Mouse (Mus musculus) left cerebral cortex, adult 18-20 months (tissue): ENCODE measurements at regions not wholly inside any gene's neighbourhood (a gene's known extent, or its start where the extent isn't known, plus 50 kb on each side); places are given as distances from the start of the nearest gene placed in this dataset.
A peak's percentile ranks its signal among the peaks of the same experiment; 100 is the strongest.

Experiments used
- DNase-seq, 2 experiments: peaks; one replicate each; pipeline ENCODE4 v3.0.0; 2021 to 2022; ENCODE audit warnings: low spot score in 2 of 2, mixed read lengths in 1 of 2

DNA sequence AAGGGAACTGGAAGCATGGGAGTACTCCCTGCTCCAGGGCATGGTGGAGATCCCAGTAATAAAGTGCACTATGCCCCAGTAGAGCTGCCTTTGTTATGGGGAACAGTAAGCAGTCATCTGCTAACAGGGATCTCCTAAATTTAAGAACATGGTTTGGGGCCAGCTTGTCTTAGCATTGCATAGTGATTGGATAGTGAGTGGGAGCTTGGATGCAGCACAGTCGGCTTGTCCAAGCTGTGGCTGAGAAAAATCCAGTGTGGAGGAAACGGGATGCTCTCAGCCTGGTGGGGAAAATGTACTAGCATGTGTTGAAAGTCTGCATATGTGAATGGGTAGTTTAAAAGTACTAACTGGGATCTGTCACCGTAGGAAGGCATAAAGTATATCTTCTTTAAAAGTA lies 326.6 kb upstream of the Apob start:
- DNase-seq = no peak

DNA sequence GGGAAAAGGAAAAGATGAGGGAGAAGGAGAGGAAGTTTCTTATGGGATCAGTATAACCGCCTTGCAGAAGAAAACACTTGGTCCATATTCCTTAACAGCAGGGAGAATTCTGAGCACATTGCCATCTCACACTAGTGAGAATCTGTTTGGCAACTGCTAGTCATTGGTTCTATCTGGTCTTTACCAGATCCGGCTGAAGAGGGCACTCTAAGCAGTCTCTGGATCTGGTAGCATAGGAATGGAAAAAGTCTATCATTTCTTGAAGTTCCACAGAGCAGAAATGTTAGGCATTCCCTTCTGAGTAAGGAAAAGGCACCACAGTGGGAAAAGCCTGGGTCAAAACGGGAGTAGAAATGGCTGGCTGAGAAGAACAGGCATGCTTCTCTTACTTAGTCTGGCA lies 315.4 kb upstream of the Apob start:
- no peak for DNase-seq

DNA sequence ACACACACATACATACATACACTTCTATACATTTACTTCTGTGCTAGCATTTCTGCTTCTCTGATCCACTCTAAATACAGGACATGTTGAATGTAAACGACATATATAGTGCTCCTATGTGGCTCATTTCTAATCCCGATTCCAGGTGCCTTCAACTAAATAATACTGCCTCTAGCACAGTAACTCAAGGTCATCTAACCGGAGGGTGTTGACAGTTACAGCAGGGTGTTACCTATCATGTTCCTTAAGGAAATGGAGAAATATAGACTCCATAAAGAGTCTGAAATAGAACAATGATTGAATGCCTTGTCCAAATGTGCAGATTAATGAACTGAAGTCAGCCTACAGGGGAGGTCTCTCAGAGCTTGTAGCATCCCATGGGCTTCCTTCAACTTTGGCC lies 307.3 kb upstream of the Apob start:
- no peak for DNase-seq

DNA sequence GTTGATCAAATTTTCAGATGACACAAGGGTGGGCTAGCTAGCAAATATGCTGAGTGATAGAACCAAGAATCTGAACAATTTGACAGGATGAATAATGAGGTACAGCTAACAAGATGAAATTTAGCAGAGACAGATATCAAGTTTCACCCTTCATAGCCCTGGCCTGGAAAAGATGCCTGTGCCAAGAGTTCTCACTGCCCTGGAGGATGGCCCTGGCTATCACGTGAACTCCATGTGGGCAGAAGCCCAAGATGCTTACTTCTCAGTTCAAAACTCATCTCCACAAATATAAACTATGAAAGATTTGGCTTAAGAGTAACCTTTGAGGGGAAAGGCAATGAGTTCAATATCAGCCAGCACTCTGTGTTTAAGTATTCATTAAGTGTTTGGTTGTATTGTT lies 306.9 kb upstream of the Apob start:
- DNase-seq = no peak

DNA sequence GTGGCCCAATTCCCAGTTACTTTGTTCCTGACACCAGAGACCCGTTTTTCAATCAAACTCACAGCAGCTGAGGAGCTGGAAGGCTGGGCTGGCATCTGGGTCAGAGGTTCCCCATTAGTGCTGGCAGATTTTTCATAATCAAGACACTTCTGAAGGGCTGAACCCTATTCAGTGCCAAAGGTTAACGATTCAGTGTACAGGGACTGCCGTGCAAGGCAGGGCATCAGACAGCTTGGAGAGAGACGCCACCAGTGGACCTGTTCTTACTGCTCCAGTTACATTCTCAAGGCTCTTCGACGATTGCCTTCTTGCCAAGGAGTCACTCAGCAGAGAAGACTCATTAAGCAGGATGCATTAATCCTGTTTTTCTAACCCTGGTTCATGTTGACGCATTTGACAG lies 285.5 kb upstream of the Apob start:
- DNase-seq = no peak

GRCm38 (mm10) chr12:7698324-7698944 lies 279.0 kb upstream of the Apob start:
- no peak for DNase-seq

GRCm38 (mm10) chr12:7709102-7709501 lies 268.3 kb upstream of the Apob start:
- DNase-seq = no peak

DNA sequence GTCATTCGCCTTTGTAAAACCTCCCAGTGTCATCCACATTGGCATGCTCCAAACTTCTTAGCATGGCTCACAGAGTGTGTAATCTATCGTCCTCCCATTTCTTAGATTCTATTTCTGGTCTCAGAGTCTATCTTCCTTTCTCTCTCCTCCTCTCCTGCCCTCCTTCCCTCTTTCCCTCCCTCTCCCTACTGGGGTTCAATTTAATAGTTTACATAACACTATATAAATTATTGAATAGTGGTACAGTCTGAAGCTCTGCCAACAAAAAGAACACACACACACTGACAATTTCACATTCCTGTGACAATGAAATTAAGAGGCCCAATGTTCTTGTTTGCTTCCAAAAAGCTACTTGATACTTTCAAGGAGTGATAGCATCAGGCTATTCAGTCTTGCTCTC lies 267.6 kb upstream of the Apob start:
- no peak for DNase-seq

GRCm38 (mm10) chr12:7715091-7715490 lies 262.4 kb upstream of the Apob start:
- no peak for DNase-seq

GRCm38 (mm10) chr12:7718556-7718955 lies 258.9 kb upstream of the Apob start:
- DNase-seq = no peak

- no peak for DNase-seq
Measured at GRCm38 (mm10) chr12:7719080-7719479, 258.4 kb upstream of the Apob start.

GRCm38 (mm10) chr12:7724992-7725391 lies 252.5 kb upstream of the Apob start:
- DNase-seq = no peak

DNA sequence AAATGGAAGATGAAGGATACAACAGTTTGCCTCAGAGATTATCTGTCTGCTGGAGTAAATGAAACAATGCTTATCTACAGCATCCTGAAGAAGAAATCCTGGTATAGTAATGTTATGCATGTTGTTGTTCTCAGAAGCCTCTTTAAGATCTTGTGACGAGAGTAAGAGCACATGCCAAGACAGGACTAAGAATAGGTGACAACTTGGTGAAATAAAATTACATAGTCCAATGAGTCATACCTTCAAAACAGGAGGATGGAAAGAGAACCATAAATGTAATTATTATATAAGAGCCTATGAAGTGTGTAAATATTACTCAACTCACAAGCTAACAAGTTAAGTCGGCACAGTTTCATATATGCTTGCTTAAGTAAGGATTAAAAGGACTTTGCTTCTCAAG lies 239.4 kb upstream of the Apob start:
- no peak for DNase-seq

- no peak for DNase-seq
Measured at GRCm38 (mm10) chr12:7738629-7739351, 238.7 kb upstream of the Apob start.

- DNase-seq = no peak
Measured at GRCm38 (mm10) chr12:7739352-7739994, 238.0 kb upstream of the Apob start.

DNA sequence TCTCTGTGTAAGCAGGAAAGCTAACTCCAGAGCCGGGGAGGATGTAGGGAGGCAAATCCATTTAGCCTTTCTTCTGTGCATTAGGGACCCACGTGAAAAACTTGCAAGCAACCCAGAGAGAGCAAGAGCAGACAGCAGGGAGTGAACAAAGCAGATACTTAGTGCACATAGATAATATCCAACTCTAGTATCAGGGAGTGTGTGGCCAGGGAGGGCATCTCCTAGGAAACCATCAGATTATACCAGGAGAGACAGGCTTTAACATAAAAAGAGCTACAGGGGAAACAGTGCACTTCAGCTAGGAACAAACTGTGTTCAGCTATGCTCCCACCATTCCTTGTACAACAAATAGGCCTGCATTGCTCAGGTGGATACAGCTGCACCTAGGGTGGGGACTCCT lies 230.7 kb upstream of the Apob start:
- DNase-seq = no peak

GRCm38 (mm10) chr12:7749319-7750238 lies 227.9 kb upstream of the Apob start:
- no peak for DNase-seq

DNA sequence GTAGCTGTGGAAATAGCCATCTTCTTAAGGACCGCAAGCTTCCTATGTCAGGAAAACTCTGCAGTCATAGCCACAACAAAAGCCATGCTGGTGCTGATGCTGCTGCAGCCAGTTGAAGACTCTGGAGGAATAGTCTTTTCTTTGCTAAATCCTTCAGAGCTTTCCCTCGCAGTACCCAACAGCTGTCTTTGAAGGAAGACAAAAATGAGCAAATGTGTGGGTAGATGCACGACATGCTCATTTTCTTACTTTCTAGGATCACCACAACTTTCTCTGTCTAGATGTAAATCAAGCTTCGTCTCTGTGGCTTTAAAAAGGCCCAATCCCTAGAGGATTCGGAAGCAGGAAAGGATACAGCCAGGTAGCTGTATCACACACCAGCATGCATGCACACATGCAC lies 222.6 kb upstream of the Apob start:
- no peak for DNase-seq

GRCm38 (mm10) chr12:7764795-7765697 lies 212.4 kb upstream of the Apob start:
- DNase-seq = no peak

GRCm38 (mm10) chr12:7774127-7774526 lies 203.3 kb upstream of the Apob start:
- DNase-seq = no peak

DNA sequence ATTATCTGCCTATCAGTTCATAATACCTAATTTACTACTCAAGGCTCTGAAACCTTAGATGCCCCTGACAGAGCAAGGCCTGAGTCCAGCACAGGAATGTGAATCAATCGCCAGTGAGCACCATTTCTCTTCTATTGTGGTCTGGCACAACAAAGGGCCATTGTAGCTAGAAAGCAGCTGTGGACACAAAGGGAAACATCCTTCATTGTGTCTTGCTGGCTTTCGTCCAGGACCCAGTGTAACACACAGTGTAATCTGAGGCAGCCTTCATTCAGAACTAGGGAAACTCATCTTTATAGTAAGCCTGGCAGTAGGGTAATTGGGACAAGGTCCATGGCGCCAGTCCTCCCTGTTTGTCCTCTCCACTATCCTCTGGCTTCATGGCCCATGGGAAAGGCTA lies 201.1 kb upstream of the Apob start:
- DNase-seq = peak; percentile 10 to 41
